Mouse (Mus musculus) spleen, postnatal 36 days (tissue): ENCODE data around the gene Zfp334.

Source experiments
- DNase-seq, 2 experiments: peaks; one replicate each; pipeline ENCODE4 v3.0.0; 2022; ENCODE audit warnings: low spot score in 2 of 2, mixed read lengths in 1 of 2

Zfp334 gene

GRCm38 (mm10) chr2:165376001-165376400, 12.1 kb downstream of the Zfp334 start:
- DNase-seq = no peak

GRCm38 (mm10) chr2:165375478-165375877, 12.6 kb downstream of the Zfp334 start:
- no peak for DNase-seq

GRCm38 (mm10) chr2:165371066-165371465, 17.0 kb downstream of the Zfp334 start:
- no peak for DNase-seq

- no peak for DNase-seq
These were observed 17.7 kb downstream of the Zfp334 start for GRCm38 (mm10) chr2:165370348-165370747.

- no peak for DNase-seq
These were observed 19.6 kb downstream of the Zfp334 start, which contains the start of gene Zfp663 for GRCm38 (mm10) chr2:165368496-165368895. Gene Zfp663 (minus strand): TSS chr2:165368729.

- peak in 1 of 2 experiments; percentile 11 for DNase-seq
These were observed 20.1 kb downstream of the Zfp334 start for GRCm38 (mm10) chr2:165367868-165368439.

GRCm38 (mm10) chr2:165367047-165367520, 21.0 kb downstream of the Zfp334 start:
- peak; percentile 17 to 25 for DNase-seq

GRCm38 (mm10) chr2:165364334-165365091, 23.5 kb downstream of the Zfp334 start:
- DNase-seq = peak in 1 of 2 experiments; percentile 14

GRCm38 (mm10) chr2:165363282-165363681, 24.8 kb downstream of the Zfp334 start:
- DNase-seq = no peak

- peak; percentile 33 to 40 for DNase-seq
These were observed 27.2 kb downstream of the Zfp334 start for GRCm38 (mm10) chr2:165360861-165361260.

GRCm38 (mm10) chr2:165351828-165352513, 36.1 kb downstream of the Zfp334 start:
- DNase-seq = no peak

- no peak for DNase-seq
These were observed 38.6 kb downstream of the Zfp334 start for GRCm38 (mm10) chr2:165349466-165349865.

GRCm38 (mm10) chr2:165346180-165346579, 41.9 kb downstream of the Zfp334 start:
- no peak for DNase-seq

- DNase-seq = peak; percentile 34 to 40
These were observed 50.9 kb downstream of the Zfp334 start for GRCm38 (mm10) chr2:165337191-165337590.

- peak; percentile 63 to 73 for DNase-seq
These were observed 55.3 kb downstream of the Zfp334 start for GRCm38 (mm10) chr2:165332610-165333210.

- DNase-seq = no peak
These were observed 58.4 kb downstream of the Zfp334 start for GRCm38 (mm10) chr2:165329703-165330102.

- no peak for DNase-seq
These were observed 59.3 kb downstream of the Zfp334 start for GRCm38 (mm10) chr2:165328746-165329145.

- no peak for DNase-seq
These were observed 60.7 kb downstream of the Zfp334 start for GRCm38 (mm10) chr2:165327386-165327785.

GRCm38 (mm10) chr2:165326304-165327190, 61.5 kb downstream of the Zfp334 start, which contains the start of gene Elmo2:
Gene Elmo2 (minus strand): TSS chr2:165326479.
- DNase-seq = peak; percentile 98

GRCm38 (mm10) chr2:165325521-165326303, 62.3 kb downstream of the Zfp334 start:
- DNase-seq = peak in 1 of 2 experiments; percentile 9
